Mouse (Mus musculus) liver (tissue): Measurements from ENCODE around the gene Sema4a.

Experiments
- DNase-seq: peaks from one replicate; pipeline ENCODE4 v3.0.0-alpha.2; 2020; ENCODE audit warnings: mixed read lengths

The Sema4a gene

DNA sequence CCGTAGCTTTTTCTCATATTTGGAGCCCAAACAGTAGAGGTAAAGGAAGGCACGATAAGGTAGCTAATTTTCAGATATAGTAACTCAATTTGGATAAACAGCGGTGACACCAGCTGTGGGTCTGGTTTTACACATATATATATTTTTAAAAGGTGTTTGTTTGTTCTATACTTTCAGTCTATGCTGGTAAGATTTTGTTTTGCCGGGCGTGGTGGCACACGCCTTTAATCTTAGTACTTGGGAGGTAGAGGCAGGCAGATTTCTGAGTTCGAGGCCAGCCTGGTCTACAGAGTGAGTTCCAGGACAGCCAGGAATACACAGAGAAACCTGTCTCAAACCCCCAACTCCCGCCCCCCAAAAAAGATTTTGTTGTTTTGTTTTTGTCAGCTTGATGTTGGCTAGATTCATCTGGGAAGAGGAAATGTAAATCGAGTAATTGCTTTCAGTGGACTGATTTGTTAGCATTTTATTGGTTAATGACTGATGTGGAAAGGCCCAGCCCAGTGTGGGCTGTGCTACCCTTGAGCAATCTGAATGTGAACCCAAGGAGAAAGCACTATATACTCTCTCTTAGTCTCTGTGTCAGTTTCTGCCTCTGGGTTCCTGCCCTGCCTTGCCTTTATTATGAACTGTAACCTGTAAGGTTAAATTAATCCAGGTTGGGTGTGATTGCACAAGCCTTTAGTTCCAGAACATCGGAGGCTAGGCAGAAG, 35.1 kb downstream of the Sema4a start:
- DNase-seq, result no peak

GRCm38 (mm10) chr3:88425330-88425689, 35.7 kb downstream of the Sema4a start:
- no peak for DNase-seq

DNA sequence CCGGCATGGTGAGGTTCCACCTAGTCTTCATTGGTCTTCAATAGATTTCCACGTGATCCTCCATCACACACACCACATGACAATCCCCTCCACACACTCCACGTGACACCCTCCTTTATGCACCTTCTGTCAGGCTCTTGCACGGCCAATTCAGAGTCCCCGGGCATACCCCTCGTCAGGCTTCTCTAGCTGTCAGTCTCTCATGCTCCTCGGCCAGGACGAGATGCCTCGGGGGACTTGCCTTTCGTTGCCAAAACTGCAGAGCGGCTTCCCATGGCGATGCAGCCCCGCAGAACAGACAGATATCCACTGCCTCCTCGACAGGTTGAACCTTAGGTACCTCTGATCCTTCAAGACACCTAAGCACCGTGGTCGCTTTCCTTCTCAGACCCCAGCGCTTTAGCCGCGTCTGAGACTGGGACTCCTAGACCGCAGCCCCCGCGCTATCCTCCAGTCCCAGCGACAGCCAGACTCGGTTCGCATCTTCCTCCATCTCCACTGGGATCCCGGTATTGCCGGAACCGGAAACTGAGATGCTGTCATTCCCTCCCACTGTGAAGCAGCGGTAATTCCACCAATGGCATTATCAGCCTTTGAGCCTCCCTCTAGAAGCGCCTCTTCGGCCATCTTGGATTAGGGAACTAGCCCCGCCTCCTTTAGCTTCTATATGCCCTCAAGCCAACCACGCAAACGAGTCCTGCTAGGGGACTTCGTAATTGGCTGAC, 36.2 kb downstream of the Sema4a start, which contains the start of gene Slc25a44:
Gene Slc25a44, minus strand, starts transcription at position 535 of the 725 bp plus-strand sequence.
- DNase-seq, result peak; percentile 92

- DNase-seq, result no peak
Measured at GRCm38 (mm10) chr3:88422020-88422720, 38.8 kb downstream of the Sema4a start.

DNA sequence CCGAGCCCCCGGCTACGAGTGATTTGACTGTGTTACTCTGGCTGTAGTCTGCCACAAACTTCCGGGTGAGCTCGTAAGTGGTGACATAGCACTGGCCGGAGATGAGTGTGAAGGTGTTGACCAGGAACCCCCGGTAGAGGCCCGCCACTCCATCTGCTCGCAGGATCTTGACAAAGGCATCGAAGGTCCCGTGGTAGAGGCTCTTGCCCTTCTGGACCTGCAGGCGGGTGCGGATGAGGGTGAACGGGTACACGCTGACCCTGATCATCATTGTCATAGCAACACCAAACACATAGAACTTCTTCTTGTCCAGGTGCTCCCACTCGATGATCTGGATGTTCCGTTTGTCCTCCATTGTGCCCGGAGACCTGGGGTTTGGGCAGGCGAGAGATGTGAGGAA, 40.2 kb downstream of the Sema4a start:
- DNase-seq, result no peak

GRCm38 (mm10) chr3:88418016-88418415, 43.0 kb downstream of the Sema4a start:
- DNase-seq, result no peak

DNA sequence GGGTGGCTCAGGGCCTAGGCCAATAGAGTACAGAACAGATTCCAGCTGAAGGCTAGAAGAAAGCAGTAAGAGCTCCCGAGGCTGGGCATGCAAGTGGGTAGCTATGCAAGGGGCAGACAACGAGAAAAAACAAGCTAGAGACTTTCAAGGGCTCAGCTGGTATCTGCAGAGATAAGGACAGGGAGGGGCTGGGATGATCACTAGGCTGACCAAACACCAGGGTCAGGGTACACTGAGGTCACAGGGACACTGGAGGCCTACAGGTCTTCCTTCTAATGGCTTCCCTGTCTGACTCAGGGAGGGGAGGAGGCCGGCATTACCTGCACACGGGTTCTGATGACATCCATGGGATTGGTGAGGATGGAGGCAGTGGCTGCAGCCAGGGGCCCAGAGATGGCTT, 45.3 kb downstream of the Sema4a start:
- no peak for DNase-seq

- DNase-seq, result no peak
Measured at GRCm38 (mm10) chr3:88412636-88413035, 48.3 kb downstream of the Sema4a start.

DNA sequence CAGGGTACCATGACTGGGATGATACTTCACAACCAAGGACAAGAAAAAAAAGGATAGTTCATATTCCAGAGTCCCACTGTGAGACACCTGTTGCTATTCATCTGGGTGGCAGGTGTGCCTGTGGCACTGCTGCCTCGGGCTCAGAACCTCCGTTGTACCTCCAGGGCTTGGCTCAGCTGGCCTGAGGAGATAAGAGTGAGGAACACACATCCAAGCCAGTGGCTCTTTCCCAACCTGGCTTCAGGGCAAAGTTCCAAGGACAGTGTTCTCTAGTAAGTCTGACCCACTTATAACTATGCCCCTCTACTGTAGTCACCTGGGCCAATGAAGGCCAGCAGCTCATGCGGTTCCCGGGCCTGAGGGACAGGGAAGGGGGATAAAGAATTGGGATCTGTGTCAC, 49.3 kb downstream of the Sema4a start:
- DNase-seq, result peak; percentile 77

GRCm38 (mm10) chr3:88410645-88411031, 50.3 kb downstream of the Sema4a start:
- DNase-seq, result peak; percentile 23

DNA sequence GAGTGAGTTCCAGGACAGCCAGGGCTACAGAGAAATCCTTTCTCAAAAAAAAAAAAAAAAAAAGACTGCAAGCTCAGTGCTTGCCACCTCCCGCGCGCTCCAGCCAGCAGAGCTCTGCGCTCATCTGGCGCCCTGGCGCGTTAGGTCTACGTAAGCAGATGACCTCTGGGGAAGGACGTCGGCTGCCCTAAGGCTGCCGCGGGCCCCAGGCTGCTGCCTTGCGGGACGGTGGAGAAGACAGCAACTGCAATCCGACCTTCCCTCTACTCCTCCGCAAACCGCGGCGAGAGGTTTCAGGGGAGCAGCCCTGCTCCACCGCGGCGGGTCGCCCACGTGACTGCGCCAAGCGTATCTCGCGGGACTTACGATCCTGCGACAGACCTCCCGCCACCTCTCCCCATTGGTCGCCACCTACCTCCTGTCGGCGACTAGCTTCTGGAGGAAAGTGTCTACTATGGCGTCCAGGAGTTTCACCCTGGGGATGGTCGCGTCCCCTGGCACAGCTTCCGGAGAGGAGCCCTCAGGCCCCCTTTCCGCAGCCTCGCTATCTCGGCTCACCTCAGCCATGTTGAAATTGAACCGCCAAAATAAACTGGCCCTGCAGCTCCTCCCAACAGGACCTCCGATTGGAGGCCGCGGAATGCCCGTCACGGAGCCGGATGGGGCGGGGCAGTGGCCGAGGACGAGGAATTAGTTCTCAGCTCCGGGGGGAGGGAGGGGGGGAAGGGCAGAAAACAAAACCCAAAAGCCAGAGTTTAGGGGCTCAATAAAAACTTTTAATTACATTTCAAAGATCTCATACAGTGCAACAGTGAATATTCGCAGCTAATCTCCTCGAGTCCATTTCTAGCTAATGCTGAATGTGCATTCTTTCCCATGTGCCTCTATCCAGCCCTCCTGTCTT, 51.0 kb downstream of the Sema4a start, which contains the start of gene Pmf1:
Gene Pmf1, minus strand, starts transcription at position 591 of the 904 bp plus-strand sequence.
- DNase-seq, result peak; percentile 95

DNA sequence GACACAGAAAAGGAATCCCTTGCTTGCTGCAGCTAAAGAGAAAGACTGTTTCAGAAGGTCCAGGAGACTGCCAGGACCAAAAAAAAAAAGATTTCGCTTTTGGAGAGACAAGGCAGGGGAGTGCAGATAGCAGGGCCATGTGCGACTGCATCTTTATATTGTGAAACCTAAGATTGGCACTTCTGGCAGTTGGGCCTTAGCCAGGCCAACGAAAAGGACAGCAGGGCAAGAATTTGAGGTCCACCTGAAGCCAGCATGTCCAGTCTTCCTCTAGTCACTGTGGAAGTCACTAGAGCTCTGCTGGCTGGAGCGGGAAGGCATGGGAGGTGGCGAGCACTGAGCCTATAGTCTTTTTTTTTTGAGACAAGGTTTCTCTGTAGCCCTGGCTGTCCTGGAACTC, 52.0 kb downstream of the Sema4a start:
- no peak for DNase-seq

GRCm38 (mm10) chr3:88407529-88407928, 53.5 kb downstream of the Sema4a start:
- no peak for DNase-seq

GRCm38 (mm10) chr3:88407090-88407489, 53.9 kb downstream of the Sema4a start:
- peak; percentile 72 for DNase-seq

- no peak for DNase-seq
Measured at GRCm38 (mm10) chr3:88403522-88404230, 57.3 kb downstream of the Sema4a start.

- no peak for DNase-seq
Measured at GRCm38 (mm10) chr3:88398666-88399065, 62.3 kb downstream of the Sema4a start.

- DNase-seq, result no peak
Measured at GRCm38 (mm10) chr3:88395742-88396141, 65.2 kb downstream of the Sema4a start.

DNA sequence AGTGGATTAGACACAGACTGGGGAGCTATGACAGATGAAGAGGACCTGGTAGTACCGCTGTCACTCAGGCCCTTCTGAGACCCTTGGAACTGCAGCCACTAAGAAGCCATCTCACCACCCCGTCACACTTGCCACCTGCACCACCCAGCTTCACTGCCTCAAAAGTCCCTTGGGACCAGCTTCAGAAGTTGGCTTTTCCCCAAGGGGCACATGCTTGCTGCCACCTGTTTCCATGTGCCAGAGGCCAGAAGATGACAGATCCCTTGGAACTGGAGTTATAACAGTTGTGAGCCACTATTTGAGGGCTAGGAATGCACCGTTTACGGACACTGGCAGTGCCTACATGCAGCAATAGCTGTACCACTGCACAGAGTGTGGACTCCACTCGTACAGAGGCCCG, 65.7 kb downstream of the Sema4a start:
- no peak for DNase-seq

DNA sequence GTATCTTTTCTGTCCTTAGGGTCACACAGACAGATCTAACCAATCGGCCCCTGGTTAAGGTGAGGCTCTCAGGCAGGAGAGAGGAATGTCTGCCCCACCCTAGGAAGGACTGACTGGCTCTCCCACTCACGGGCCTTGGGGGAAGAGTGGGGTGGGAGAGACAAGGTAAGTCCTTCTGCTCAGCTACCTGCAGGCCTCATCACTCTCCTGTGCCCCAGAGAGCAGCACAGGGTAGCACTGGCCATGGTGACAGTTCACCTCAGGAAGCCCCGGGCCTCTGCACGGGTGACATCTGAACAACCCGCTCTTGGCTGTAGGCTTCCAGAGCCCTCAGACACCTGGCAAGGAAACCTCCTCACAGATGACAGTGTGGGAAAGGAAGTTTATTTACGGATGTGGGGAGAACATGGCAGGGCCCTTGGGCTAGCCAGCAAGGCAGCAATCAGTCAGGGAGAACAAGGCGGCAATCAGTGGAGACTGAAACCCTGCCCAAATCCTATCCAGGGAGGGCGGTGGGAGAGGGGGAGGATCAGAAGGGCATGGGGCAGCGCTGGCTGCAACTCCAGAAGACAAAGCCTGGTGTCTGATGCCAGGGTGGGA, 67.1 kb downstream of the Sema4a start:
- no peak for DNase-seq
